Mouse (Mus musculus) kidney, embryonic 14.5 days (tissue): ENCODE results near the gene Fign. TPM values are rescaled to one million over a fixed set of nuclear protein-coding genes. Genes with fewer than 3 reads are reported as not detected.

Experiments used
- ATAC-seq: fragments of 200-750 bp; cut with Nextera tagmentation; 2 replicates; pipeline ENCODE4 v1.8.0; 2017; ENCODE audit warnings: moderate number of reproducible peaks, mild to moderate bottlenecking, moderate TSS enrichment, moderate library complexity; ENCODE audit not compliant: low FRiP score, low TSS enrichment
- H3K27ac ChIP-seq: fragments of 300-500 bp; sonication (generic); 2 replicates; pipeline ENCODE4 v1.5.1; 2014; ENCODE audit warnings: low read depth, mild to moderate bottlenecking, low read length, moderate library complexity, mixed read lengths
- H3K27me3 ChIP-seq: fragments of 300-500 bp; sonication (generic); 2 replicates; pipeline ENCODE4 v1.6.1; 2014; ENCODE audit warnings: mild to moderate bottlenecking, low read length; ENCODE audit not compliant: control insufficient read depth, insufficient read depth
- H3K36me3 ChIP-seq: fragments of 300-500 bp; sonication (generic); 2 replicates; pipeline ENCODE4 v1.6.1; 2014; ENCODE audit warnings: low read length, mixed read lengths; ENCODE audit not compliant: control insufficient read depth, insufficient read depth
- H3K4me1 ChIP-seq: fragments of 300-500 bp; sonication (generic); 2 replicates; pipeline ENCODE4 v1.6.1; 2014; ENCODE audit warnings: low read length, mixed read lengths; ENCODE audit not compliant: control insufficient read depth, insufficient read depth
- H3K4me2 ChIP-seq: fragments of 300-500 bp; sonication (generic); replicated peaks from 2 replicates; pipeline ENCODE4 v1.6.1; 2014; ENCODE audit warnings: low read depth, mild to moderate bottlenecking, low read length
- H3K4me3 ChIP-seq: fragments of 300-500 bp; sonication (generic); 2 replicates; pipeline ENCODE4 v1.5.1; 2014; ENCODE audit warnings: mild to moderate bottlenecking, low read length
- H3K9ac ChIP-seq: fragments of 300-500 bp; sonication (generic); 2 replicates; pipeline ENCODE4 v1.6.1; 2014; ENCODE audit warnings: low read depth, mild to moderate bottlenecking, low read length, moderate library complexity
- H3K9me3 ChIP-seq: fragments of 300-500 bp; sonication (generic); 2 replicates; pipeline ENCODE4 v1.6.1; 2016; ENCODE audit warnings: low read length; ENCODE audit not compliant: control insufficient read depth
- WGBS: fragments of 180-500 bp; shearing (Covaris S2); extraction: QIAGEN DNeasy Blood & Tissue Kit; methylation state at CpG from one replicate; pipeline ENCODE4 v1.1.7; 2014; 5-methylcytosine and 5-hydroxymethylcytosine counted together
- polyA plus RNA-seq: library from polyadenylated mRNA; unstranded; fragments of >200 nt; fragmentation: Nextera tagmentation; extraction: Ambion mirVana; gene quantifications from 2 replicates; pipeline ENCODE4 v1.2.1, GENCODE M21; 2014

Fign gene
- polyA plus RNA-seq, 1 experiment from 2014 or later: 13.1 TPM

GRCm38 (mm10) chr2:64025961-64026360, 71.9 kb downstream of the Fign start:
- H3K9me3 ChIP-seq: no peaks in the 10 kb centered on the region
- H3K4me2 ChIP-seq: no peak overlapping the region
- no peak for ATAC-seq
- no peak overlapping the region for H3K27ac ChIP-seq
- no peak overlapping the region for H3K9ac ChIP-seq
- WGBS: 82% methylated on average over 4 of the region's 4 CpGs
- H3K4me1 ChIP-seq: no peaks in the 10 kb centered on the region
- H3K27me3 ChIP-seq: no peaks in the 10 kb centered on the region
- H3K4me3 ChIP-seq: no peak overlapping the region
- H3K36me3 ChIP-seq: no peaks in the 10 kb centered on the region

GRCm38 (mm10) chr2:63994304-63995023, 103.4 kb downstream of the Fign start:
- Histone ChIP-seq H3K4me2 (no peak overlapping the region), H3K9me3 (no peaks in the 10 kb centered on the region), H3K27ac (no peak overlapping the region), H3K9ac (no peak overlapping the region), H3K36me3 (no peaks in the 10 kb centered on the region), H3K4me3 (no peak overlapping the region), H3K4me1 (no peaks in the 10 kb centered on the region), H3K27me3 (no peaks in the 10 kb centered on the region)
- ATAC-seq: no peak
- 84% methylated on average over 7 of the region's 7 CpGs for WGBS

GRCm38 (mm10) chr2:63985426-63985825, 112.4 kb downstream of the Fign start:
- H3K27ac ChIP-seq: no peak overlapping the region
- H3K27me3 ChIP-seq: no peaks in the 10 kb centered on the region
- H3K36me3 ChIP-seq: no peaks in the 10 kb centered on the region
- H3K4me1 ChIP-seq: no peaks in the 10 kb centered on the region
- 90% methylated on average over 2 of the region's 2 CpGs for WGBS
- H3K4me2 ChIP-seq: no peak overlapping the region
- no peak overlapping the region for H3K4me3 ChIP-seq
- H3K9me3 ChIP-seq: no peaks in the 10 kb centered on the region
- no peak for ATAC-seq
- no peak overlapping the region for H3K9ac ChIP-seq

GRCm38 (mm10) chr2:63982351-63982751, 115.5 kb downstream of the Fign start:
- no peak overlapping the region for H3K9ac ChIP-seq
- no peak overlapping the region for H3K27ac ChIP-seq
- H3K4me3 ChIP-seq: no peak overlapping the region
- H3K27me3 ChIP-seq: no peaks in the 10 kb centered on the region
- WGBS: 52% methylated on average over 4 of the region's 4 CpGs
- no peak overlapping the region for H3K4me2 ChIP-seq
- no peak for ATAC-seq
- no peaks in the 10 kb centered on the region for H3K4me1 ChIP-seq
- peaks cover 17% of the 10 kb centered on the region for H3K36me3 ChIP-seq
- no peaks in the 10 kb centered on the region for H3K9me3 ChIP-seq

GRCm38 (mm10) chr2:63981449-63981848, 116.4 kb downstream of the Fign start:
- no peaks in the 10 kb centered on the region for H3K9me3 ChIP-seq
- no peak overlapping the region for H3K27ac ChIP-seq
- H3K4me2 ChIP-seq: no peak overlapping the region
- no peak overlapping the region for H3K4me3 ChIP-seq
- no peaks in the 10 kb centered on the region for H3K4me1 ChIP-seq
- H3K36me3 ChIP-seq: peaks cover 17% of the 10 kb centered on the region
- no peaks in the 10 kb centered on the region for H3K27me3 ChIP-seq
- H3K9ac ChIP-seq: no peak overlapping the region
- no peak for ATAC-seq
- 38% methylated on average over 7 of the region's 7 CpGs for WGBS

GRCm38 (mm10) chr2:63969633-63970032, 128.2 kb downstream of the Fign start:
- Histone ChIP-seq H3K9me3 (no peaks in the 10 kb centered on the region), H3K27me3 (no peaks in the 10 kb centered on the region), H3K9ac (no peak overlapping the region), H3K4me3 (no peak overlapping the region), H3K36me3 (no peaks in the 10 kb centered on the region), H3K27ac (no peak overlapping the region), H3K4me1 (0 out of 2 replicates have a peak, but pooled peaks cover 12% of the 10 kb centered on the region), H3K4me2 (no peak overlapping the region)
- WGBS: 24% methylated on average over 4 of the region's 4 CpGs
- ATAC-seq: no peak

GRCm38 (mm10) chr2:63931041-63931440, 166.8 kb downstream of the Fign start:
- H3K9ac ChIP-seq: no peak overlapping the region
- H3K36me3 ChIP-seq: no peaks in the 10 kb centered on the region
- no peak overlapping the region for H3K4me3 ChIP-seq
- no peaks in the 10 kb centered on the region for H3K27me3 ChIP-seq
- 89% methylated on average over 2 of the region's 2 CpGs for WGBS
- no peak for ATAC-seq
- H3K4me1 ChIP-seq: no peaks in the 10 kb centered on the region
- H3K27ac ChIP-seq: no peak overlapping the region
- H3K9me3 ChIP-seq: no peaks in the 10 kb centered on the region
- no peak overlapping the region for H3K4me2 ChIP-seq

- H3K9me3 ChIP-seq: no peaks in the 10 kb centered on the region
- ATAC-seq: no peak
- WGBS: 29% methylated on average over 4 of the region's 4 CpGs
- H3K36me3 ChIP-seq: no peaks in the 10 kb centered on the region
- H3K4me2 ChIP-seq: no peak overlapping the region
- H3K27ac ChIP-seq: no peak overlapping the region
- H3K4me3 ChIP-seq: no peak overlapping the region
- no peak overlapping the region for H3K9ac ChIP-seq
- no peaks in the 10 kb centered on the region for H3K4me1 ChIP-seq
- no peaks in the 10 kb centered on the region for H3K27me3 ChIP-seq
Measured at GRCm38 (mm10) chr2:63926481-63927097, 171.2 kb downstream of the Fign start.

- ATAC-seq: no peak
- Histone ChIP-seq H3K27ac (no peak overlapping the region), H3K4me1 (no peaks in the 10 kb centered on the region), H3K36me3 (no peaks in the 10 kb centered on the region), H3K4me3 (no peak overlapping the region), H3K9me3 (no peaks in the 10 kb centered on the region), H3K4me2 (no peak overlapping the region), H3K27me3 (no peaks in the 10 kb centered on the region), H3K9ac (no peak overlapping the region)
- 83% methylated on average over 4 of the region's 4 CpGs for WGBS
Measured at GRCm38 (mm10) chr2:63925721-63926235, 172.1 kb downstream of the Fign start.
